Mouse (Mus musculus): ENCODE results near the gene Exoc4. TPM values are rescaled to one million over a fixed set of nuclear protein-coding genes. Genes with fewer than 3 reads are reported as not detected.

The Exoc4 gene
- polyA plus RNA-seq, 1 experiment from 2014 or later = 8.8 TPM

GRCm38 (mm10) chr6:33399491-33399890 lies 150.6 kb downstream of the Exoc4 start:
- Histone ChIP-seq H3K4me3 (ENCODE audit: low read depth, low read length) (no peak overlapping the region), H3K27me3 (replicated peaks; ENCODE audit: control insufficient read depth, insufficient read depth, low read length) (no peaks in the 10 kb centered on the region), H3K4me2 (replicated peaks; ENCODE audit: low read depth) (no peak overlapping the region), H3K9ac (ENCODE audit: low read depth, low read length) (no peak overlapping the region), H3K36me3 (ENCODE audit: control insufficient read depth, insufficient read depth) (no peaks in the 10 kb centered on the region), H3K27ac (ENCODE audit: low read depth, low read length) (no peak overlapping the region), H3K9me3 (ENCODE audit: control insufficient read depth) (no peaks in the 10 kb centered on the region), H3K4me1 (replicated peaks; ENCODE audit: control insufficient read depth, insufficient read depth, low read length) (no peaks in the 10 kb centered on the region)
- no peak for ATAC-seq
- 69% methylated on average over 1 of the region's 1 CpGs for WGBS
- TF ChIP-seq CTCF (IDR thresholded peaks at IDR 0.05; ENCODE audit: low read depth) = no peak

GRCm38 (mm10) chr6:33401161-33401560 lies 152.3 kb downstream of the Exoc4 start:
- Histone ChIP-seq H3K4me2 (replicated peaks; ENCODE audit: low read depth) (no peak overlapping the region), H3K9me3 (ENCODE audit: control insufficient read depth) (no peaks in the 10 kb centered on the region), H3K36me3 (ENCODE audit: control insufficient read depth, insufficient read depth) (no peaks in the 10 kb centered on the region), H3K27ac (ENCODE audit: low read depth, low read length) (no peak overlapping the region), H3K9ac (ENCODE audit: low read depth, low read length) (no peak overlapping the region), H3K27me3 (replicated peaks; ENCODE audit: control insufficient read depth, insufficient read depth, low read length) (no peaks in the 10 kb centered on the region), H3K4me1 (replicated peaks; ENCODE audit: control insufficient read depth, insufficient read depth, low read length) (no peaks in the 10 kb centered on the region), H3K4me3 (ENCODE audit: low read depth, low read length) (no peak overlapping the region)
- WGBS = 82% methylated on average over 2 of the region's 2 CpGs
- ATAC-seq = no peak
- TF ChIP-seq CTCF (IDR thresholded peaks at IDR 0.05; ENCODE audit: low read depth) = no peak

- H3K9ac ChIP-seq (ENCODE audit: low read depth, low read length) = no peak overlapping the region
- no peak overlapping the region for H3K4me3 ChIP-seq (ENCODE audit: low read depth, low read length)
- H3K27me3 ChIP-seq (replicated peaks; ENCODE audit: control insufficient read depth, insufficient read depth, low read length) = no peaks in the 10 kb centered on the region
- H3K4me2 ChIP-seq (replicated peaks; ENCODE audit: low read depth) = no peak overlapping the region
- no peaks in the 10 kb centered on the region for H3K4me1 ChIP-seq (replicated peaks; ENCODE audit: control insufficient read depth, insufficient read depth, low read length)
- peak; percentile 69 for TF ChIP-seq CTCF (IDR thresholded peaks at IDR 0.05; ENCODE audit: low read depth)
- H3K27ac ChIP-seq (ENCODE audit: low read depth, low read length) = no peak overlapping the region
- no peak for ATAC-seq
- no peaks in the 10 kb centered on the region for H3K36me3 ChIP-seq (ENCODE audit: control insufficient read depth, insufficient read depth)
- no peaks in the 10 kb centered on the region for H3K9me3 ChIP-seq (ENCODE audit: control insufficient read depth)
- 69% methylated on average over 4 of the region's 4 CpGs for WGBS
These were observed 156.8 kb downstream of the Exoc4 start for GRCm38 (mm10) chr6:33405562-33406275.

GRCm38 (mm10) chr6:33409586-33409985 lies 160.7 kb downstream of the Exoc4 start:
- Histone ChIP-seq H3K36me3 (ENCODE audit: control insufficient read depth, insufficient read depth) (no peaks in the 10 kb centered on the region), H3K27me3 (replicated peaks; ENCODE audit: control insufficient read depth, insufficient read depth, low read length) (no peaks in the 10 kb centered on the region), H3K4me1 (replicated peaks; ENCODE audit: control insufficient read depth, insufficient read depth, low read length) (no peaks in the 10 kb centered on the region), H3K9me3 (ENCODE audit: control insufficient read depth) (no peaks in the 10 kb centered on the region), H3K4me3 (ENCODE audit: low read depth, low read length) (no peak overlapping the region), H3K9ac (ENCODE audit: low read depth, low read length) (no peak overlapping the region), H3K27ac (ENCODE audit: low read depth, low read length) (no peak overlapping the region), H3K4me2 (replicated peaks; ENCODE audit: low read depth) (no peak overlapping the region)
- ATAC-seq = no peak
- 63% methylated on average over 3 of the region's 3 CpGs for WGBS
- TF ChIP-seq CTCF (IDR thresholded peaks at IDR 0.05; ENCODE audit: low read depth) = no peak

- Histone ChIP-seq H3K4me2 (replicated peaks; ENCODE audit: low read depth) (no peak overlapping the region), H3K27ac (ENCODE audit: low read depth, low read length) (no peak overlapping the region), H3K27me3 (replicated peaks; ENCODE audit: control insufficient read depth, insufficient read depth, low read length) (no peaks in the 10 kb centered on the region), H3K4me1 (replicated peaks; ENCODE audit: control insufficient read depth, insufficient read depth, low read length) (no peaks in the 10 kb centered on the region), H3K36me3 (ENCODE audit: control insufficient read depth, insufficient read depth) (no peaks in the 10 kb centered on the region), H3K9me3 (ENCODE audit: control insufficient read depth) (no peaks in the 10 kb centered on the region), H3K4me3 (ENCODE audit: low read depth, low read length) (no peak overlapping the region), H3K9ac (ENCODE audit: low read depth, low read length) (no peak overlapping the region)
- no peak for TF ChIP-seq CTCF (IDR thresholded peaks at IDR 0.05; ENCODE audit: low read depth)
- ATAC-seq = no peak
These were observed 176.1 kb downstream of the Exoc4 start for GRCm38 (mm10) chr6:33425007-33425406.

- Histone ChIP-seq H3K27me3 (replicated peaks; ENCODE audit: control insufficient read depth, insufficient read depth, low read length) (no peaks in the 10 kb centered on the region), H3K9me3 (ENCODE audit: control insufficient read depth) (no peaks in the 10 kb centered on the region), H3K27ac (ENCODE audit: low read depth, low read length) (no peak overlapping the region), H3K4me1 (replicated peaks; ENCODE audit: control insufficient read depth, insufficient read depth, low read length) (no peaks in the 10 kb centered on the region), H3K36me3 (ENCODE audit: control insufficient read depth, insufficient read depth) (no peaks in the 10 kb centered on the region), H3K4me3 (ENCODE audit: low read depth, low read length) (no peak overlapping the region), H3K4me2 (replicated peaks; ENCODE audit: low read depth) (no peak overlapping the region), H3K9ac (ENCODE audit: low read depth, low read length) (no peak overlapping the region)
- 63% methylated on average over 4 of the region's 4 CpGs for WGBS
- TF ChIP-seq CTCF (IDR thresholded peaks at IDR 0.05; ENCODE audit: low read depth) = no peak
- no peak for ATAC-seq
These were observed 182.4 kb downstream of the Exoc4 start for GRCm38 (mm10) chr6:33431207-33431787.
